Mouse (Mus musculus): ENCODE data around the gene Ajap1. TPM values are rescaled to one million over a fixed set of nuclear protein-coding genes. Genes with fewer than 3 reads are reported as not detected.

Ajap1 gene
- total RNA-seq (2012; rRNA removed) (not detected in 2 replicates), total RNA-seq (2014; rRNA removed) (not detected in 2 replicates), polyA plus RNA-seq (2012; ENCODE audit: insufficient read length, low read depth) (not detected in 2 replicates)

DNA sequence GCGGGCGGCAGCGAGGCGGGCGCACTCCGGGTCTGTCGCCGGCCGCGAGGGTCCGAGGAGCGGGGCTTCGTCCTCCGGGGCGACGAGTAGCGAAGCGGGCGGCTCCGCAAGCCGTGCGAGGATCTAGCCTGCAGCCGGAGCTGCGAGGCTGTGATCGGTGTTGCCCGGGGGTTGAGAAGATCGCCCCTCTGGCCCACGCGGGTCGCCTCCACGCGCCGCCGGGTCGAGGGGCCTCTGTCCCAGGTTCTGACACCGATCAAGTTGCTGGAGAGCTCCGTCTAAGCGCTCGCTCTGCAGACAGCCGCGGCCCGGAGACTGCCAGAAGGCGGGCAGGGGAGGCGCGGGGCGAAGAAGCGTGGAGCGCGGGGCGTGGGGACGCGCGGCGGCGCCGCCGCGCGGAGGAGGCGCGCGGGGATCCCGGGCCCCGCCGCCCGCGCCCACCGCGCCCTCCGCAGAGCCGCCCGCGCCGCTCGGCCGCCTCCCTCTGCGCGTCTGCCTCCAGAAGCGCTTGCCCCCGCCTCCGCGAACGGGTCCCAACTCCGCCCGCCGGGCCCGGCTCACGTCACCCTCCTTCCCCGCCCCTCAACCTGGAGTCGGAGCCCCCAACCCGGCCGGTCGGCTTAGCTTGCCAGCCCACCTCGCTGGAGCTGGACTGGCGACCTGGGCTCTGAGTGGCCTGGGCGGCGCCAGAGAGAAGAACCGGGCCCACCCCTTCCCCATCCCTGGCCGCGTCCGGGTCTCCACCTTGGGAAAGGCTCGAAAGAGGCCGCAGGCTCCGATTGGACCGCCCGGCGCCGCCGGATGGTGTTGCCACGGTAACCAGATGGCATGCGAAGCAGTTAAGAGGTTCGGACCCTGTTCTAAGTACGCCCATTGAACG, at the start of gene Ajap1:
Ajap1 (minus strand) TSS at position 353 of the 880 bp plus-strand sequence.
- dilution Hi-C loops (cut with MboI; ENCODE audit: extremely low pct_ligation_motif_present, extremely low pct_unique_long_range_greater_than_20kb, low sequenced_read_pairs): no loop called here
- TF ChIP-seq ZNF384 (IDR thresholded peaks at IDR 0.05; ENCODE audit: low read depth, low read length) (no peak), PAX5 (IDR thresholded peaks at IDR 0.05; ENCODE audit: low read length) (no peak), SMC3 (IDR thresholded peaks at IDR 0.05; ENCODE audit: low read depth, low read length) (no peak), GABPA (IDR thresholded peaks at IDR 0.05; ENCODE audit: insufficient replicate concordance, low read depth, low read length) (no peak), POLR2A (IDR thresholded peaks at IDR 0.05; ENCODE audit: low read depth, low read length) (no peak), TBP (conservative IDR thresholded peaks at IDR 0.05; ENCODE audit: low read depth, low read length) (no peak), JUND (conservative IDR thresholded peaks at IDR 0.05; ENCODE audit: low read depth, low read length) (no peak), HCFC1 (IDR thresholded peaks at IDR 0.05; ENCODE audit: low read depth, low read length) (no peak), TCF12 (IDR thresholded peaks at IDR 0.05; ENCODE audit: low read depth, low read length) (no peak), CHD1 (IDR thresholded peaks at IDR 0.05; ENCODE audit: low read depth, low read length) (no peak), USF2 (conservative IDR thresholded peaks at IDR 0.05; ENCODE audit: low read depth, low read length) (no peak), MXI1 (IDR thresholded peaks at IDR 0.05; ENCODE audit: low read depth, low read length) (no peak), ZMIZ1 (IDR thresholded peaks at IDR 0.05; ENCODE audit: low read depth, low read length) (no peak), ETS1 (conservative IDR thresholded peaks at IDR 0.05; ENCODE audit: low read depth, low read length) (no peak), MYC (IDR thresholded peaks at IDR 0.05; ENCODE audit: low read depth, low read length) (no peak), MAX (IDR thresholded peaks at IDR 0.05; ENCODE audit: low read length) (no peak)
- Histone ChIP-seq H3K27ac (ENCODE audit: insufficient read depth, low read depth) (no peak within 1 kb of the TSS), H3K27me3 (replicated peaks) (no peaks in the 10 kb centered on the region), H3K36me3 (replicated peaks in 1 of 2; ENCODE audit: control insufficient read depth in 1 of 2, insufficient read depth in 1 of 2, low read length in 1 of 2) (no peaks in the 10 kb centered on the region), H3K9ac (ENCODE audit: insufficient read depth, low read depth) (no peak within 1 kb of the TSS), H3K79me2 (replicated peaks; ENCODE audit: control insufficient read depth, extremely low read depth, insufficient read depth, poor library complexity, severe bottlenecking) (no peaks in the 10 kb centered on the region), H3K4me2 (ENCODE audit: insufficient read depth, low read depth, poor library complexity, severe bottlenecking) (no peak within 1 kb of the TSS), H3K4me1 (ENCODE audit: control insufficient read depth in 1 of 2, insufficient read depth in 2 of 2) (no peaks in the 10 kb centered on the region), H3K4me3 (replicated peaks in 1 of 3; ENCODE audit: low read depth in 2 of 3, low read length in 2 of 3, poor library complexity in 1 of 3) (no peak within 1 kb of the TSS), H3K9me3 (replicated peaks; ENCODE audit: low read length) (peaks cover 93% of the 10 kb centered on the region)
- in situ Hi-C loops (cut with MboI; ENCODE audit: low pct_ligation_motif_present, low pct_unique_long_range_greater_than_20kb, low sequenced_read_pairs): no loop called here
- DNase-seq (ENCODE audit: extremely low read depth): no peak

GRCm38 (mm10) chr4:153530536-153530935, 47.9 kb upstream of the Ajap1 start:
- in situ Hi-C loops (cut with MboI; ENCODE audit: low pct_ligation_motif_present, low pct_unique_long_range_greater_than_20kb, low sequenced_read_pairs): no loop called here
- H3K9me3 ChIP-seq (replicated peaks; ENCODE audit: low read length): peaks cover 95% of the 10 kb centered on the region

More at GRCm38 (mm10) chr4:153530536-153530935, 47.9 kb upstream of the Ajap1 start:
- Histone ChIP-seq H3K27me3 (replicated peaks) (no peaks in the 10 kb centered on the region), H3K4me3 (replicated peaks in 1 of 3; ENCODE audit: low read depth in 2 of 3, low read length in 2 of 3, poor library complexity in 1 of 3) (no peak overlapping the region), H3K4me1 (ENCODE audit: control insufficient read depth in 1 of 2, insufficient read depth in 2 of 2) (no peaks in the 10 kb centered on the region), H3K36me3 (replicated peaks in 1 of 2; ENCODE audit: control insufficient read depth in 1 of 2, insufficient read depth in 1 of 2, low read length in 1 of 2) (no peaks in the 10 kb centered on the region), H3K4me2 (ENCODE audit: insufficient read depth, low read depth, poor library complexity, severe bottlenecking) (no peak overlapping the region), H3K79me2 (replicated peaks; ENCODE audit: control insufficient read depth, extremely low read depth, insufficient read depth, poor library complexity, severe bottlenecking) (no peaks in the 10 kb centered on the region), H3K9ac (ENCODE audit: insufficient read depth, low read depth) (no peak overlapping the region), H3K27ac (ENCODE audit: insufficient read depth, low read depth) (no peak overlapping the region)
- dilution Hi-C loops (cut with MboI; ENCODE audit: extremely low pct_ligation_motif_present, extremely low pct_unique_long_range_greater_than_20kb, low sequenced_read_pairs): no loop called here
- no peak for DNase-seq (ENCODE audit: extremely low read depth)
- TF ChIP-seq ZNF384 (IDR thresholded peaks at IDR 0.05; ENCODE audit: low read depth, low read length): no peak
- no peak for TF ChIP-seq CHD1 (IDR thresholded peaks at IDR 0.05; ENCODE audit: low read depth, low read length)
- no peak for TF ChIP-seq POLR2A (IDR thresholded peaks at IDR 0.05; ENCODE audit: low read depth, low read length)
- TF ChIP-seq E2F4 (IDR thresholded peaks at IDR 0.05; ENCODE audit: insufficient replicate concordance, low read depth, low read length): no peak
- no peak for TF ChIP-seq MAZ (IDR thresholded peaks at IDR 0.05; ENCODE audit: low read depth, low read length)
- no peak for TF ChIP-seq TCF12 (IDR thresholded peaks at IDR 0.05; ENCODE audit: low read depth, low read length)
- no peak for TF ChIP-seq JUND (conservative IDR thresholded peaks at IDR 0.05; ENCODE audit: low read depth, low read length)
- no peak for TF ChIP-seq CHD2 (IDR thresholded peaks at IDR 0.05; ENCODE audit: low read length)
- TF ChIP-seq BHLHE40 (IDR thresholded peaks at IDR 0.05; ENCODE audit: low read depth, low read length): no peak
- TF ChIP-seq NELFE (IDR thresholded peaks at IDR 0.05; ENCODE audit: low read depth, low read length): no peak
- TF ChIP-seq RAD21 (IDR thresholded peaks at IDR 0.05; ENCODE audit: low read depth, low read length): no peak
- no peak for TF ChIP-seq EP300 (IDR thresholded peaks at IDR 0.05; ENCODE audit: low read length)
- no peak for TF ChIP-seq UBTF (IDR thresholded peaks at IDR 0.05; ENCODE audit: low read depth, low read length)
